Mouse (Mus musculus) limb, embryonic 13.5 days (tissue): Measurements from ENCODE around the gene Gpr161. TPM values are rescaled to one million over a fixed set of nuclear protein-coding genes. Genes with fewer than 3 reads are reported as not detected.

Experiments
- ATAC-seq: fragments of 200-750 bp; cut with Nextera tagmentation; 2 replicates; pipeline ENCODE4 v1.8.0; 2017; ENCODE audit warnings: low read depth, moderate number of reproducible peaks, moderate TSS enrichment; ENCODE audit not compliant: low FRiP score
- H3K27ac ChIP-seq: fragments of 300-500 bp; sonication (generic); 2 replicates; pipeline ENCODE4 v1.5.1; 2015; ENCODE audit warnings: inconsistent platforms, mild to moderate bottlenecking, moderate library complexity
- H3K27me3 ChIP-seq: fragments of 300-500 bp; sonication (generic); 2 replicates; pipeline ENCODE4 v1.6.1; 2015; ENCODE audit warnings: mild to moderate bottlenecking, inconsistent platforms
- H3K36me3 ChIP-seq: fragments of 300-500 bp; sonication (generic); 2 replicates; pipeline ENCODE4 v1.6.1; 2015; ENCODE audit warnings: inconsistent platforms, mild to moderate bottlenecking, moderate library complexity
- H3K4me1 ChIP-seq: fragments of 300-500 bp; sonication (generic); 2 replicates; pipeline ENCODE4 v1.6.1; 2015; ENCODE audit warnings: inconsistent platforms
- H3K4me2 ChIP-seq: fragments of 300-500 bp; sonication (generic); replicated peaks from 2 replicates; pipeline ENCODE4 v1.6.1; 2015; ENCODE audit warnings: inconsistent platforms, mild to moderate bottlenecking, moderate library complexity
- H3K4me3 ChIP-seq: fragments of 300-500 bp; sonication (generic); 2 replicates; pipeline ENCODE4 v1.5.1; 2015; ENCODE audit warnings: moderate library complexity, mild to moderate bottlenecking, inconsistent platforms
- H3K9ac ChIP-seq: fragments of 300-500 bp; sonication (generic); 2 replicates; pipeline ENCODE4 v1.6.1; 2015; ENCODE audit warnings: mild to moderate bottlenecking, inconsistent platforms
- H3K9me3 ChIP-seq: fragments of 300-500 bp; sonication (generic); 2 replicates; pipeline ENCODE4 v1.6.1; 2016; ENCODE audit warnings: inconsistent platforms
- WGBS: fragments of 180-500 bp; shearing (Covaris S2); methylation state at CpG from one replicate; pipeline ENCODE4 v1.1.7; 2015; 5-methylcytosine and 5-hydroxymethylcytosine counted together
- polyA plus RNA-seq: library from polyadenylated mRNA; unstranded; fragments of >200 nt; fragmentation: Nextera tagmentation; extraction: Ambion mirVana; gene quantifications from 2 replicates; pipeline ENCODE4 v1.2.1, GENCODE M21; 2015

Gene Gpr161
- polyA plus RNA-seq, 1 experiment from 2014 or later, result 1.8 TPM

DNA sequence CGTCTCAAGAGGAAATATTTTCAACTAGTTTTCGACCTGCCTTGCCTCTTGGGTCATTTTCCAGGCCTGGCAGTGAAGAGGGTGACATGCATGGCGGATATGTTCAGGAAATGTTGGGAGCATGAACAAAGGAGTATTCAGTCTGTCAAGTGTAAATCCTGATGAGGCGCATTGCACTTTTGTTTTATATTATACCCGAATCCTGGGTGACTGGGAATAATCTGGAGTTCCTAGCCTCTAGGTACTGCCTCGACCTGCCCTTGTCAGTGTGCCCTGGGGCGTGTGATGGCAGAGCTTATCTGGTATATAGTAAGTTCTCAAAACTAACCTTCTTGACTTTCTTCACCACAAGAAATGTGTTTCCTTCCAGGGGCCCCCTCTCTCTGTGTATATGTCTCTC is 11.5 kb upstream of the Gpr161 start:
- Histone ChIP-seq H3K9ac (no peak overlapping the region), H3K4me3 (no peak overlapping the region), H3K27me3 (no peaks in the 10 kb centered on the region), H3K9me3 (no peaks in the 10 kb centered on the region), H3K27ac (no peak overlapping the region), H3K4me1 (peaks cover 35% of the 10 kb centered on the region), H3K36me3 (peaks cover 12% of the 10 kb centered on the region; the same call in 1 of the 2 replicates), H3K4me2 (peak overlapping the region; percentile 91)
- 76% methylated on average over 7 of the region's 7 CpGs for WGBS
- ATAC-seq, result no peak

DNA sequence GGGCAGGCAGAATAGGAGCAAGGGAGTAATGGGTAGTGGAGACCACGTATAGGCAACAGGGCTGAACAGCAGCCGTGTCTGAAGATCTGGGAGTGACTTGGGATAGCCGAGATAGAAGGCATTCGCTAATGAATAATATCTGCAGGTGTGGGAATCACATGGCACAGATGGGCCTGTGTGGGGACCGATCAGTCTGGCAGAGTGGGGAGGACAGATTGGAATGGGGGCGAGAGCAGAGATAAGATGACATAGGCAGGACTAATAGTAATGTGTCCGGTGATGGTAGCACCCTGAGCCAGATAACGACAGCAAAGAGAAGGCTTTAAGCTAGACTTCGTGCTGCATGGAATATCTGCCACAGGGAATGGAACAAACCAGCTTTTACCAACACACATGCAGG is 7.4 kb upstream of the Gpr161 start:
- 91% methylated on average over 9 of the region's 9 CpGs for WGBS
- ATAC-seq, result no peak
- no peak overlapping the region for H3K4me3 ChIP-seq
- H3K36me3 ChIP-seq, result peaks cover 21% of the 10 kb centered on the region
- no peak overlapping the region for H3K4me2 ChIP-seq
- H3K9ac ChIP-seq, result no peak overlapping the region
- no peak overlapping the region for H3K27ac ChIP-seq
- H3K27me3 ChIP-seq, result no peaks in the 10 kb centered on the region
- H3K4me1 ChIP-seq, result peaks cover 16% of the 10 kb centered on the region
- no peaks in the 10 kb centered on the region for H3K9me3 ChIP-seq

DNA sequence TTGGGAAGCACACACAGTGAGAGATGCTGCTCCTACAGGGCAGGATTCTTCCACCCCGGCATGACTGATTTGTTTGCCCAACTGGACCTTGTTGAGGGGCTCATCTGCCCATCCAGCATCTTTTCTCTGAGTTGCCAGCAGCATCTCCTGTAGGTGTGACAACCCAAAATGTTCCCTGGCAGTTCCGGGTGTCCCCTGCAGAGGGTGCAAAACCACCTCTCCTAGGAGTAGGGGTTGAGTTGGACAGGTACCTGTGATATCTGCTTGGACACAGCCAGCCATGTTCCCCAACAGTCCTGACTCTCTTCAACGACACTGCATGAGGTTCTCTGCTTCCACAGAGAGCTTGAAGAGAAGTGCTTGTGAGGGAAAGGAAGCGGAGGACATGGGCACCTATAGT is 5.8 kb upstream of the Gpr161 start:
- Histone ChIP-seq H3K4me1 (0 out of 2 replicates have a peak, but pooled peaks cover 4% of the 10 kb centered on the region), H3K9me3 (no peaks in the 10 kb centered on the region), H3K4me2 (no peak overlapping the region), H3K4me3 (no peak overlapping the region), H3K27me3 (no peaks in the 10 kb centered on the region), H3K36me3 (peaks cover 35% of the 10 kb centered on the region), H3K27ac (no peak overlapping the region), H3K9ac (no peak overlapping the region)
- ATAC-seq, result no peak; the same call in 1 of the 2 replicates
- 91% methylated on average over 4 of the region's 4 CpGs for WGBS

DNA sequence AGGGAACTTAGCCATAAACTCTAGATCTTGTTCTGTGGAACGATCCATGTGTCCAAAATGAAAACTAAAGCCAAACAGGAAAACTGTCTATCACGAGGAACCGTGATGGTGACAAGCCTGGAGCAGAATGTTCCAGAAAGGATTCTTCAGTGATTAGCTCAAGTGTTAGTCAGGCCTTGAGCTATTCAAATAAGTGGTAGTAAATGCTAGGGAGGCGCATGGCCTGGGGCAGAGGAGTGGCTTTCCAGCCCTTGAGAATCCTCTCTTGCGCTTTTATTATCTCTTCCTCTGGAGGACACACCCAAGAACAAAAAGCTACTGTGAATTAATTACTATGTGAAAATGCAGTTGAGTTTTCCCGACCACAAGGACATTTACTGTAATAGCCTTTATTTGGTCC is 4.0 kb upstream of the Gpr161 start:
- no peak for ATAC-seq
- no peak overlapping the region for H3K27ac ChIP-seq
- H3K9me3 ChIP-seq, result no peaks in the 10 kb centered on the region
- H3K36me3 ChIP-seq, result peaks cover 52% of the 10 kb centered on the region
- H3K4me1 ChIP-seq, result no peaks in the 10 kb centered on the region
- no peak overlapping the region for H3K4me3 ChIP-seq
- WGBS, result 83% methylated on average over 6 of the region's 6 CpGs
- no peak overlapping the region for H3K9ac ChIP-seq
- H3K4me2 ChIP-seq, result no peak overlapping the region
- no peaks in the 10 kb centered on the region for H3K27me3 ChIP-seq

DNA sequence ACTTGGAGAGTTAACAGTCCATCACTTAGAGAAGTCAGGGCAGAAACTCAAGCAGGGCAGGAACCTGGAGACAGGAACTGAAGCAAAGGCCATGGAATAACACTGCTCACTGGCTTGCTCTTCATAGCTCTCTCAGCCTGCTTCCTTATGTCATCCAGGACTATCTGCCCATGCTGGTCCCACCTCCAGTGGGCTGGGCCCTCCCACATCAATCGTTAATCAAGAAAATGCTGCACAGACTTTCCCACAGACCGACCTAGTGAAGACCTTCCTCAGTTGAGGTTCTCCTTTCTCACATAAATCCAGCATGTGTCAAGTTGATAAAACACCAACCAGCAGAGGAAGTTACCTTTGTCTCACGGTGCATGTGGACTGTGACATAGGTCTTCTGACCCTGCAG is 5.5 kb downstream of the Gpr161 start:
- no peak overlapping the region for H3K4me2 ChIP-seq
- H3K27me3 ChIP-seq, result no peaks in the 10 kb centered on the region
- H3K4me3 ChIP-seq, result no peak overlapping the region
- H3K4me1 ChIP-seq, result peaks cover 8% of the 10 kb centered on the region; the same call in 1 of the 2 replicates
- 68% methylated on average over 3 of the region's 3 CpGs for WGBS
- peaks cover 10% of the 10 kb centered on the region for H3K36me3 ChIP-seq
- no peak overlapping the region for H3K9ac ChIP-seq
- no peaks in the 10 kb centered on the region for H3K9me3 ChIP-seq
- no peak overlapping the region for H3K27ac ChIP-seq
- no peak for ATAC-seq

DNA sequence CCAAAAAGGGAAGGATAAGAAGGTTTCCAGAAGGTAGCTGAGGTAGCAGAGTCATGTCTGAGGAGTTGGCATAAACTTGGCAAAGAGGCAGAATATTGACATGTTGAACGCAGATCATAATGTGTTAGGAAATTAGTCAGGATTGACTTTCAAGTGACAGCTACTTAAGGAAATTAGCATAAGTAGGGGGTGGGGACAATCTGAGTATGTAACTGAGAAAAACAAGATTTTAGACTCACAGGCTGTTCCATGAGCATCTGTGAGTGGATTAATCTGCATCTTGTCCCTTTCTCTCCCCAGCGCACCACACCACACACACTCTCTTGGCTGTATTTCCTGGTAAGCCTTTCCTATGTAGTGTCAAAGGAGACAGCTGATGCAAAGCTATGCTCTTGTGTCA is 6.0 kb downstream of the Gpr161 start:
- H3K4me3 ChIP-seq, result no peak overlapping the region
- H3K27me3 ChIP-seq, result no peaks in the 10 kb centered on the region
- no peak overlapping the region for H3K9ac ChIP-seq
- peaks cover 10% of the 10 kb centered on the region for H3K36me3 ChIP-seq
- H3K4me2 ChIP-seq, result no peak overlapping the region
- 89% methylated on average over 2 of the region's 2 CpGs for WGBS
- H3K4me1 ChIP-seq, result peaks cover 8% of the 10 kb centered on the region; the same call in 1 of the 2 replicates
- no peak overlapping the region for H3K27ac ChIP-seq
- ATAC-seq, result no peak
- no peaks in the 10 kb centered on the region for H3K9me3 ChIP-seq

DNA sequence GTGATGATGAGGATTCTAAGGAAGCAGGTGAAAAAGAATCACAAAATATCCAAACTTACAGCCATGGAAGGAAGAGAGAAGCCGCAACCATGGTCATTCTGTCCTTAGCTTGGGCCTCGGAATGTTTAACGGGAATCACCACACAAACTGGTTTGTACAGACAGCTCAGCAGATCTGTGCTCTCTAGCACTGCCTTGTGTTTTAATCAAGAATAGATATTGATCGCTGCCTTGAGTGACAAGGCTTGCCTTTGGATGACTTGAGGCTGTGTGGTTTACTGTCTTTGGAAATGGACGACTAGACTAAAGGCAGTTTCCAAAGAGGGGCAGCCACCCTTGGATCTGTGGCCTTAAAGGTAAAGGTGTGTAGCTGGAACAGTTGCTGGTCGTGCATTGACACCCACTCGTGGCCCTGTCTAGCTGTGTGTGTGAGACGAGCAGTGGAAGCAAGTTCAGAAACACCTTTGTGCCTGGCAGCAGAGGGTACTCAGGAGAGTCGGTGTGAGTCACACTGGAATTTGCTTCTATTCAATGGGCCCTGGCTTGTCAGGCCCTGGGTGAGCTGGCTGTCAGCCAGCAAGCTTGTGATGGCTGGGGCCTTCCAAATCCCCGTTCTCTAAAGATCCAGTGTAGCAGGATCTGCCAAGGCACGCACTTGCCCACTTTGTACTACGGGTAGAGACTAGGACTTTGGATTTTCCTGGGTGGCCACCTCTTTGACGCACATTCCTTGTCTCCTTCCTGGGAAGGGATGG is 7.0 kb downstream of the Gpr161 start:
- Histone ChIP-seq H3K36me3 (peaks cover 16% of the 10 kb centered on the region), H3K4me2 (no peak overlapping the region), H3K4me3 (no peak overlapping the region), H3K9ac (no peak overlapping the region), H3K9me3 (no peaks in the 10 kb centered on the region), H3K27me3 (no peaks in the 10 kb centered on the region), H3K27ac (no peak overlapping the region; the same call in 1 of the 2 replicates), H3K4me1 (peaks cover 8% of the 10 kb centered on the region; the same call in 1 of the 2 replicates)
- WGBS, result 69% methylated on average over 13 of the region's 13 CpGs
- peak; percentile 65; the same call in 1 of the 2 replicates for ATAC-seq

DNA sequence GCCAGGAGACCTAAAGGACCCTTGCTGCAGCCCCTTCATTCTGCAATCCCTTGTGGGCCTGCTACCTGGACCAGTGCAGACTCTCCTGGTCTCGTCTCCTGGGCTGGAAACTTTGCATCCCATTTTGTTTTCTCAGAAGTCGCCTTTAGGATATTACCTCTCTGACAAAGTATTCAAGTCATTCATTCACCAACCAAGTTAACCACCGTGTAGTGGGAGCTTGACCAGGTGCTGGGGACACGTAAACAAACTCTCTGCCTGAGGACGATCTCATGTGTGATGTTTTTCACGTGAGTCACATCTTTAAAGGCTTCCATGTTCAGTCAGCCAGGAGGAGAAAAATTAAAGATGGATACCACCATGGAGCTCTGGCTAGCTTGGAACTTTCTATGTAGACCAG is 7.6 kb downstream of the Gpr161 start:
- no peak overlapping the region for H3K27ac ChIP-seq

DNA sequence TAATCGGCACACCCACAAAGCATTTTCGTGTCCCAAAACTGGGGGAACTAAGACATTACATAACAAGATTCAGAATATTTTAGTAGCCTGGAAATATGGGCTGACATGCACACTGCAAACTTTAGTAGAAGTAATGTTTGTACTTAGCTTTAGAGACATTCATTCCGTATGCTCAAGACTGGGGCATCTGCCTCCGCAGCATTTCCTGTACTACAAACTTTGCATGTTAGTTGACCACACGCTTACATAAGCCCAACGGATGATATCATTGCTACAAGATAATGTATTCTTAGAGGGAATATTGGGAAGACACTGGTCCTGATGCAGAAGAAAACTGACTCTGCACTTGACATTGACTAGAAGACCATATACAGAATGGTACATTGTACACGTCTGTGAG is 8.8 kb downstream of the Gpr161 start:
- H3K27ac ChIP-seq, result no peak overlapping the region
- H3K4me1 ChIP-seq, result peaks cover 8% of the 10 kb centered on the region; the same call in 1 of the 2 replicates
- H3K36me3 ChIP-seq, result peaks cover 33% of the 10 kb centered on the region
- H3K9me3 ChIP-seq, result no peaks in the 10 kb centered on the region
- H3K9ac ChIP-seq, result no peak overlapping the region
- H3K27me3 ChIP-seq, result no peaks in the 10 kb centered on the region
- 89% methylated on average over 7 of the region's 7 CpGs for WGBS
- H3K4me2 ChIP-seq, result no peak overlapping the region
- ATAC-seq, result no peak
- no peak overlapping the region for H3K4me3 ChIP-seq

More for the DNA sequence above, 7.6 kb downstream of the Gpr161 start:
- 71% methylated on average over 6 of the region's 6 CpGs for WGBS
- H3K36me3 ChIP-seq, result peaks cover 22% of the 10 kb centered on the region
- ATAC-seq, result no peak
- H3K27me3 ChIP-seq, result no peaks in the 10 kb centered on the region
- H3K9me3 ChIP-seq, result no peaks in the 10 kb centered on the region
- peaks cover 8% of the 10 kb centered on the region; the same call in 1 of the 2 replicates for H3K4me1 ChIP-seq
- H3K4me2 ChIP-seq, result no peak overlapping the region
- H3K9ac ChIP-seq, result no peak overlapping the region
- H3K4me3 ChIP-seq, result no peak overlapping the region

DNA sequence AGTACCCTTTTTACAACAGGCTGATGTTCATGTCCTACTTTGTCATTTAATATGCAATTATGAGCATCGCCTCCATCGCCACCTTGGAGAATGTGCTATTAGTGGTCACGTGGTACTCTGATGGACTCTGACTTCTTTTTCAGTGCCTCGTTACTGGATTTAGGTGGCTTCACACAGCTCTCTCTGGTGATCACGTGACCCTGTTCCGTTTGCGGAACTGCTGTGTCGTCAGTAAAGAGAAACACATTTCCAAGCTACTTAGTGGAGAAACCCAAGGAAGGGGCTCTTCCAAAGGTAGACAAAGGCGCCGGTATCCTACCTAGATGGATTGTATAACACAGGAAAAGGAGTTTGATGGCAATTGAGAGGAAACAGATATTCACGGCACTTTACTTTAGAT is 12.6 kb downstream of the Gpr161 start:
- WGBS, result 63% methylated on average over 11 of the region's 11 CpGs
- Histone ChIP-seq H3K4me3 (no peak overlapping the region), H3K27me3 (no peaks in the 10 kb centered on the region), H3K4me1 (0 out of 2 replicates have a peak, but pooled peaks cover 1% of the 10 kb centered on the region), H3K9ac (no peak overlapping the region), H3K36me3 (peaks cover 69% of the 10 kb centered on the region), H3K4me2 (no peak overlapping the region), H3K27ac (no peak overlapping the region), H3K9me3 (no peaks in the 10 kb centered on the region)
- ATAC-seq, result no peak

DNA sequence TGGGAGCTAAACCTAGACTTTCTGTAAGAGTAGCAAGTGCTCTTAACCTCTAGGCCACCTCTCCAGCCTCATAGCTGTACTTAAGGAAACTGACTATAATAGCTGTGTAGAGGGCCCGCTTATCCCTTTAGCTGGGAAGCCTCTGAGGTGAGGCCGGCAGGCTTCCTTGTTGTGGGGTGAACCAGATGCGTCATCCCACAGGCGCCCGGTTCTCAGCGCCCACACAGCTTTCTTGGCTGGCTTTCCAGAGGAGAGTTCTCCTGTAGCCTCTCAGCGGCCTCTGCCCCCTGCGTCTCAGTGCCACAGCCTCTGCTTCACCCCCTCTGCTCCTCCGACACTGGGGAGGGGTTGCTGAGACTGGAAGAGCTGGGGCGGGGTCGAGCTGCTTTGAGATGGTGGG is 20.8 kb downstream of the Gpr161 start:
- WGBS, result 40% methylated on average over 11 of the region's 11 CpGs
- Histone ChIP-seq H3K27me3 (no peaks in the 10 kb centered on the region), H3K27ac (no peak overlapping the region), H3K4me2 (no peak overlapping the region), H3K9ac (no peak overlapping the region), H3K9me3 (no peaks in the 10 kb centered on the region), H3K4me1 (no peaks in the 10 kb centered on the region), H3K4me3 (no peak overlapping the region), H3K36me3 (peaks cover 71% of the 10 kb centered on the region)
- ATAC-seq, result no peak

DNA sequence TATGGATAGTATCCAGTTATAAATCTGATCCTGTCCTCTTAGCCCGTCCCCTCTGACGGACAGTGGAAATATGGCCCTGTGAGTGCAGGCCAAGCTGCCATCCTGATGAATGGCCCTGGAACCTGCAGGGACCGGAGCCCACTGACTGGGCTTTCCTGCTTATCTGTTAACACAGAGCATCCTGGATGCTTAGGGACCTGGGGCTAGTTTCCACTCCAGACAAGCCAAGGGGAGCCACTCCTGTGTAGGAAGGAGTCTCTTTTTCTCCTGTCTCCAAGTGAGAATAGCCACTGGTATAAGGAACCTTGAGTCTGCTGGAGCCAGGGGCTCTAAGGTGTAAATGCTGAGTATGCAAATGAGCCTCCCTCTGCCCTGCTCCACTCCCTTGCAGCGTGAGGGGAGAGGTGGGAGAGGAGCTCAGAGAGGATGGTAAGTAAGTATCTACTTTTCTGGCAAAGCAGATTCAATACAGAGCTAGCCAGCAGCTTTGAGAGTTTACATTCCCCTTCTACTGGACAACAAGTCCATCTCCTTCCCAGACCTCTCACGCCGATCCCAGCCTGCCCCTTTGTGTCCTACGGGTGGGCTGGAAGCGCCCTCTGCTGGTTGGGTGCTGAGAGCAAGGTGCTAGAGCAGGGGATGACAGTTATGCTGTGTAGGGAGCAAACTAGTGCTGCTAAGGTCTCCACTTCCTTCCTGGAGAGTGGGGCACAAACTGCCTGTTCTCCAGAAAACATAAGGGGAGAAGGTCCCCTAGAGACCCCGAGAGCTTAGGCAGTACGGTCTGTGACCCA is 24.7 kb downstream of the Gpr161 start:
- WGBS, result 45% methylated on average over 10 of the region's 10 CpGs
- Histone ChIP-seq H3K4me2 (no peak overlapping the region), H3K36me3 (peaks cover 77% of the 10 kb centered on the region), H3K9ac (no peak overlapping the region), H3K4me3 (no peak overlapping the region), H3K27me3 (no peaks in the 10 kb centered on the region), H3K9me3 (no peaks in the 10 kb centered on the region), H3K27ac (no peak overlapping the region), H3K4me1 (no peaks in the 10 kb centered on the region)
- no peak for ATAC-seq
